Mouse (Mus musculus) limb, embryonic 12.5 days (tissue): ENCODE results near the gene Wdfy1. TPM values are rescaled to one million over a fixed set of nuclear protein-coding genes. Genes with fewer than 3 reads are reported as not detected.
A peak's percentile ranks its signal among the peaks of the same experiment; 100 is the strongest.

Experiments
- ATAC-seq: fragments of 200-750 bp; cut with Nextera tagmentation; 2 replicates; pipeline ENCODE4 v1.8.0; 2017; ENCODE audit warnings: low read depth, moderate TSS enrichment; ENCODE audit not compliant: insufficient number of reproducible peaks, insufficient read depth, low FRiP score, low TSS enrichment
- H3K27ac ChIP-seq: fragments of 300-500 bp; sonication (generic); 2 replicates; pipeline ENCODE4 v1.5.1; 2016; ENCODE audit warnings: mild to moderate bottlenecking, moderate library complexity
- H3K27me3 ChIP-seq: fragments of 300-500 bp; sonication (generic); 2 replicates; pipeline ENCODE4 v1.6.1; 2016; ENCODE audit warnings: mild to moderate bottlenecking, moderate library complexity
- H3K36me3 ChIP-seq: fragments of 300-500 bp; sonication (generic); 2 replicates; pipeline ENCODE4 v1.6.1; 2016; ENCODE audit warnings: mild to moderate bottlenecking, moderate library complexity
- H3K4me1 ChIP-seq: fragments of 300-500 bp; sonication (generic); replicated peaks from 2 replicates; pipeline ENCODE4 v1.6.1; 2016
- H3K4me2 ChIP-seq: fragments of 300-500 bp; sonication (generic); 2 replicates; pipeline ENCODE4 v1.6.1; 2016; ENCODE audit warnings: mild to moderate bottlenecking, moderate library complexity
- H3K4me3 ChIP-seq: fragments of 300-500 bp; sonication (generic); replicated peaks from 2 replicates; pipeline ENCODE4 v1.5.1; 2016; ENCODE audit warnings: mild to moderate bottlenecking
- H3K9ac ChIP-seq: fragments of 300-500 bp; sonication (generic); replicated peaks from 2 replicates; pipeline ENCODE4 v1.6.1; 2016; ENCODE audit warnings: mild to moderate bottlenecking, moderate library complexity
- H3K9me3 ChIP-seq: fragments of 300-500 bp; sonication (generic); 2 replicates; pipeline ENCODE4 v1.6.1; 2016; ENCODE audit warnings: mild to moderate bottlenecking, moderate library complexity
- WGBS: fragments of 180-500 bp; shearing (Covaris S2); methylation state at CpG from one replicate; pipeline ENCODE4 v1.1.7; 2016; 5-methylcytosine and 5-hydroxymethylcytosine counted together
- polyA plus RNA-seq: library from polyadenylated mRNA; unstranded; fragments of >200 nt; fragmentation: Nextera tagmentation; extraction: Ambion mirVana; gene quantifications from 2 replicates; pipeline ENCODE4 v1.2.1, GENCODE M21; 2016

Wdfy1 gene
- polyA plus RNA-seq, 1 experiment from 2014 or later, result 28.8 TPM

DNA sequence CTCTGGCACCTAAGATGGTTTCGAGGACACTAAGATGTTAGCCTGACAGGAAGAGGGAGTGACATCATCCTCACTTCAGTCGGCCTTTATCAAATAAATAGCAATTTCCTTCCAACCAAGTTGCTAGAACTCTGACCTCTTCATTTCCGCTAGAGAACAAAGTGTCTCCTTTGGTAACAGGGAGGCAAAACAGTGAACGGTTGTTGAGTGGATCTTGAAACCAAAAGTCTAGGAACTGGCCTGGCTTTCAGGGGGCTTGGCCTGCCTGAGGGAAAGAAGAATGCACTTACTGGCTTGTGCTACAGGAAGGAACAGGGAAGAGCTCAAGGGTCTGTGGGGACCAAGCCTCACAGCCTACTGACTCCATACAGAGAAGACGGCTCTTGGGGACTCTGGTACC is 24.8 kb downstream of the Wdfy1 start:
- Histone ChIP-seq H3K27me3 (no peaks in the 10 kb centered on the region), H3K27ac (no peak overlapping the region), H3K9me3 (no peaks in the 10 kb centered on the region), H3K36me3 (no peaks in the 10 kb centered on the region), H3K4me1 (no peaks in the 10 kb centered on the region), H3K4me3 (no peak overlapping the region), H3K4me2 (no peak overlapping the region), H3K9ac (no peak overlapping the region)
- WGBS, result 82% methylated on average over 5 of the region's 5 CpGs
- ATAC-seq, result no peak

DNA sequence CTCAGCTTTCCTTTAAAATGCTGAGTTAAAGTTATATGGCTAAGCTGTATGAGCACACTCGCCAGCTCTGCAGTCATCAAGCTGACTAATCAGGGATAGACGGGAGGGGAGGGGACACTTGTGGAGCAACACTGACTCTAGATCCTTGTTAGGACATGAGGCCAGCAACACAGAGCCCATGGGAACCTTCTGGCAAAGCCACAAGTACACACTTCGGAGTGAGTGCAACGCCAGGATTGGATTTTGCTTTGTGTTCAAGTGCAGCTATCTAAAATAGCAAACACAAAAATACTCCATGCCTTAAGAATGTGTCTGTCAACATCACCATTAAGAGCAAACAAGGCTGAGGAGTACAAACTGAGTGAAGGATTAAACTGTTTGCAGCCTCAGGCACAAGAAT is 29.9 kb downstream of the Wdfy1 start:
- Histone ChIP-seq H3K4me1 (0 out of 2 replicates have a peak, but pooled peaks cover 2% of the 10 kb centered on the region), H3K4me3 (no peak overlapping the region), H3K36me3 (no peaks in the 10 kb centered on the region), H3K9me3 (no peaks in the 10 kb centered on the region), H3K27me3 (no peaks in the 10 kb centered on the region), H3K9ac (no peak overlapping the region), H3K27ac (no peak overlapping the region), H3K4me2 (no peak overlapping the region)
- 91% methylated on average over 4 of the region's 4 CpGs for WGBS
- no peak for ATAC-seq

DNA sequence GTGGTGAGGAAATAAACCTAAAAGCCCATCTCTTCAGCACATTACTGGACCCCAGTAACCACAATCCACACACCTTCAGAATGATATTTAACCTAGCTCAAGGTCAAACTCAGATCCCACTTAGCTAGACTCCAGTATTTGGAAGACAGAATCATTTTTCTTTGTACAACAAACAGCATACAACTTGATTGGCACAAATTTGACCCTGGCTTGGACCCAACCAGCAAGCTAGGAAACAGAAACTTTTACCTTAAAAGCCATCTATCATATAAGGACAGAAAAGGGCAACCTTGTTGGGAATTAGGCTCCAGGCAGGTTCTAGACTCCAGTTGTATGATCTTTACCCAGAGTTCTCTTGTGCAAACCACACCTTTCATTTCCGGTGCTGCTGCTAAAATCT is 32.6 kb downstream of the Wdfy1 start:
- H3K27ac ChIP-seq, result no peak overlapping the region
- no peak for ATAC-seq
- WGBS, result 96% methylated on average over 1 of the region's 1 CpGs
- H3K9ac ChIP-seq, result no peak overlapping the region
- H3K4me3 ChIP-seq, result no peak overlapping the region
- no peaks in the 10 kb centered on the region for H3K36me3 ChIP-seq
- H3K27me3 ChIP-seq, result no peaks in the 10 kb centered on the region
- no peak overlapping the region for H3K4me2 ChIP-seq
- no peaks in the 10 kb centered on the region for H3K9me3 ChIP-seq
- H3K4me1 ChIP-seq, result 0 out of 2 replicates have a peak, but pooled peaks cover 3% of the 10 kb centered on the region

DNA sequence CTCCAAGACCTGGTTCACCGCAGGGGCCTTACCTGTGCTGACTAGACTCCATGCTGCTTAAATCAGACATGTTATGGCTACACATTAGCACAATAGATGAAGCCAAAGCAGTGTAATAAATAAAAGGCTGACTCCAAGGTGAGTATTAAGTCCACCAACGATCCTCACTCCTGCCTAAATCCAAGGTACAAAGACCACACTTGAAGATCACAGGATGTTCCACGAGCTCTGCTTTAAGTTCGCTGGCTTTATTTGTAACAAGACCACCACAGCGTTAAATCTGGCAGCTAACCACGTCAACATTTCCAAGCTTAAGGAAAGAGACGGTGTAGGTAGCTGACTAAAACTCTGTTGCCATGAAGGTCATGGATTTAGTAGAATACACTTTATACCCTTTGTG is 33.0 kb downstream of the Wdfy1 start:
- Histone ChIP-seq H3K9ac (no peak overlapping the region), H3K9me3 (no peaks in the 10 kb centered on the region), H3K27ac (no peak overlapping the region), H3K4me3 (no peak overlapping the region), H3K4me2 (no peak overlapping the region), H3K27me3 (no peaks in the 10 kb centered on the region), H3K4me1 (0 out of 2 replicates have a peak, but pooled peaks cover 3% of the 10 kb centered on the region), H3K36me3 (0 out of 2 replicates have a peak, but pooled peaks cover 2% of the 10 kb centered on the region)
- no peak for ATAC-seq
- 88% methylated on average over 7 of the region's 7 CpGs for WGBS

DNA sequence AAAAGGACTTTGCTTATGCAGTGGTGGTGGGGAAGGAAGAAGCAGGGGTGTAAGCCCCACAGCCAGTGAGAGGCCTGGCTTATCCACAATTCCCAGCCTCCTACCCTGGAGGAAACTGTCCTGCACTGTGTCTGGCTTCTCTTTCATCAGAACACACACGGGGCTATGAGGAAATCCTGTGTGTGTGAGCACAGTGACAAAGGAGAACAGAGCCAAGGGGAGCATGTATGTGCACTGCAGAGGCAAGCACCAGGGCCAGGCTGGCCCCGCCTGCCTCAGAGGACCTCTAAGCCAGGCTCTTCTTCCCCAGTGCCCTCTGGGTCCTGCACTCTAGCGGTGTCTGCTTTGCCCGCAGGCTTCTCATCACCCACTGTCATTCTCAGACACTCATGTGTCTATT is 34.9 kb downstream of the Wdfy1 start:
- WGBS, result 75% methylated on average over 4 of the region's 4 CpGs
- H3K27me3 ChIP-seq, result no peaks in the 10 kb centered on the region
- no peak overlapping the region for H3K27ac ChIP-seq
- no peaks in the 10 kb centered on the region for H3K9me3 ChIP-seq
- 0 out of 2 replicates have a peak, but pooled peaks cover 3% of the 10 kb centered on the region for H3K36me3 ChIP-seq
- no peak overlapping the region for H3K4me3 ChIP-seq
- H3K4me1 ChIP-seq, result 0 out of 2 replicates have a peak, but pooled peaks cover 3% of the 10 kb centered on the region
- no peak overlapping the region for H3K9ac ChIP-seq
- no peak for ATAC-seq
- H3K4me2 ChIP-seq, result no peak overlapping the region

DNA sequence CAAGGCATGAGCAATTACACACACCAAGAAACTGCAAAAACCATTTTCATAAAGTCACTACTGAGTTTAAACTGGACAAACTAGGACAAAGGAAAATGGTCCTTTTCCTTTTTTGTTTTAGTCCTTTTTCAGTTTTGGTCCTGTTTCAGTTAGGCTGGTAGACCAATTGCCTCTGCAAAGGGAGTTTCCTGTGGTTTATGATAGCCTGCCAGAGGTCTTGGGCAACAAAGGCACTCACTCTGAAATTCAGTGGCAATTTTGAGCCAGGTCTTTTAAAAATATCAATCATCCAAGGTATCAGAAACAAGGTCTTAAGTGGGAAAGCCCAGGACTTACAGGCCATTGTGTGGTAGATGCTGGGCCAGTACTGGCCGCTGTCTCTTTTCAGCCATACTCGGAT is 36.2 kb downstream of the Wdfy1 start:
- 0 out of 2 replicates have a peak, but pooled peaks cover 3% of the 10 kb centered on the region for H3K36me3 ChIP-seq
- H3K4me3 ChIP-seq, result no peak overlapping the region
- WGBS, result 83% methylated on average over 2 of the region's 2 CpGs
- no peak overlapping the region for H3K9ac ChIP-seq
- H3K4me1 ChIP-seq, result 0 out of 2 replicates have a peak, but pooled peaks cover 3% of the 10 kb centered on the region
- no peaks in the 10 kb centered on the region for H3K9me3 ChIP-seq
- no peaks in the 10 kb centered on the region for H3K27me3 ChIP-seq
- H3K4me2 ChIP-seq, result no peak overlapping the region
- H3K27ac ChIP-seq, result no peak overlapping the region
- ATAC-seq, result no peak

DNA sequence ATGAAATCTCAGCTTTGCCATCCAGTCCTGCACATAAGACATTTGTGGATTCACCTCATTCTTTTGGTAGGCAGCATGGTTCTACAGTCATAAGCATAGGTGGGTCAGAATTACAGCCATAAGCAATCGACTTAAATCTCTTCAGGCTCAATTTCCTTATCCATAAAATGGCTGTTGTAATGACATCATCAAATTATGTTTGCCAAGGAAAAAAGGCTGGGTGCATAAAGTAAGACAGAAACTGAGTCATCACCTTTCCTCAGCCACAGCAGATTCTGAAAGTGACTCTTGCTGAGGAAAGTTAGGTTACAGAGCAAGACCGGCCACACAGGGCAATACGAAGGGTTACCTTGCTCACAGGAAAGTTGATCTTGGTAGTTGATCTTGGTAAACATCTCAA is 39.5 kb downstream of the Wdfy1 start:
- Histone ChIP-seq H3K4me2 (no peak overlapping the region), H3K36me3 (0 out of 2 replicates have a peak, but pooled peaks cover 3% of the 10 kb centered on the region), H3K9me3 (no peaks in the 10 kb centered on the region), H3K4me3 (no peak overlapping the region), H3K27ac (no peak overlapping the region), H3K4me1 (0 out of 2 replicates have a peak, but pooled peaks cover 3% of the 10 kb centered on the region), H3K27me3 (no peaks in the 10 kb centered on the region), H3K9ac (no peak overlapping the region)
- no peak for ATAC-seq
- 87% methylated on average over 3 of the region's 3 CpGs for WGBS

DNA sequence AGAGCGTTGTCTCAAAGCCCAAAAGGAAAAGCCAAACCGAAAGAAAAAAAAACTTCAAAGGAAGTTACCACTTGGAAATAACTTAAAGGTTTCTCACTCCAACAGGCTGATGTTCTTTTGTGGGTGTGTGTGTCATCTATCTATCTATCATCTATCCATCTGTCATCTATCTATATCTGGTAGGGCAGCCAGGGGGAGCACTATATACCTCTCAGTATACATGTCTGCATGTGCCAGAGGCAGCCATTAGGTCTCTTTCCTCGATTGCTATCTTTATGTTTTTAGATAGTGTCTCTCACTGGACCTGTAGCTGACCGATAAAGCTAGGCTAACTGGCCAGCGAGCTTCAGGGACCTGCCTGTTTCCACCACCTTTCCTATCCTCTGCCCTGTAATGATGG is 41.1 kb downstream of the Wdfy1 start:
- Histone ChIP-seq H3K4me1 (peaks cover 8% of the 10 kb centered on the region), H3K36me3 (0 out of 2 replicates have a peak, but pooled peaks cover 3% of the 10 kb centered on the region), H3K27me3 (no peaks in the 10 kb centered on the region), H3K27ac (no peak overlapping the region), H3K9ac (no peak overlapping the region), H3K9me3 (no peaks in the 10 kb centered on the region), H3K4me3 (no peak overlapping the region), H3K4me2 (no peak overlapping the region)
- ATAC-seq, result no peak
- WGBS, result 89% methylated on average over 5 of the region's 5 CpGs

DNA sequence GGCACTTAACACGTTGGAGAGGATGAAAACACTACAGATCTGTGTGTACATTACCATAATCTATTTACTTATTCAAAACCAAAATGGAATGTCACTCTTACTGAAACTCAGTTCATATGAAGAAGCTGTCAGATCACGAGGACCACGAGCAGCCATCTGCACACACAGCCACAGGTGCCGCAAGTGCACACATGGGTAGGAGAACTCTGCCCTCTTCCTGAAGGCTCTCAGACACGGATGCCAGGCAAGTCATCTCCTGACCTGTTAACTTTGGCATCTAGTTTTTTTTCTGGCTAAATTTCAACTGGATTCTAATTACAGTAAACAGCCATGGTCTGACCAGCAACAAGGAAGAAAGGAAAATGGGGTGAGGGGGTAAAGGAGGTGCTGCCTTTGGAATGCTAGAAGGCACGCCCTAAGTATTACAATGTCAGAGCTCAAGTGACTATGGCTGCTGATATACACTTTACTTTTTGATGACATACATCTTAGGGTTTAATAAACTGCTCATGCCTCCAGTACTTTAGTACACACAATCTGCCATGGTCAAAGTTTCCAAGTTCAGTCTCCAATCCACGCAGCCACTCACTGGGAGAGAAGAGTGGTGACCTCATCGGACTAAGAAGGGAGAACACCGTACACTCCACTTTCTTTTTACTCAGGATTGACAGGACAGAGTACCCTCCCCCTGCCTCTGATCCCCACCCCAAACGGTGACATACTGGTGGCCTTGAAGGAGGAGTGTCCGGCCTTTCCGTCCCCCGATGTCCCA is 61.6 kb downstream of the Wdfy1 start:
- WGBS, result 89% methylated on average over 13 of the region's 13 CpGs
- H3K4me3 ChIP-seq, result no peak overlapping the region
- H3K9me3 ChIP-seq, result no peaks in the 10 kb centered on the region
- no peaks in the 10 kb centered on the region for H3K4me1 ChIP-seq
- no peak overlapping the region for H3K9ac ChIP-seq
- peaks cover 22% of the 10 kb centered on the region; the same call in 1 of the 2 replicates for H3K36me3 ChIP-seq
- H3K4me2 ChIP-seq, result no peak overlapping the region
- no peaks in the 10 kb centered on the region for H3K27me3 ChIP-seq
- no peak overlapping the region for H3K27ac ChIP-seq
- ATAC-seq, result no peak

DNA sequence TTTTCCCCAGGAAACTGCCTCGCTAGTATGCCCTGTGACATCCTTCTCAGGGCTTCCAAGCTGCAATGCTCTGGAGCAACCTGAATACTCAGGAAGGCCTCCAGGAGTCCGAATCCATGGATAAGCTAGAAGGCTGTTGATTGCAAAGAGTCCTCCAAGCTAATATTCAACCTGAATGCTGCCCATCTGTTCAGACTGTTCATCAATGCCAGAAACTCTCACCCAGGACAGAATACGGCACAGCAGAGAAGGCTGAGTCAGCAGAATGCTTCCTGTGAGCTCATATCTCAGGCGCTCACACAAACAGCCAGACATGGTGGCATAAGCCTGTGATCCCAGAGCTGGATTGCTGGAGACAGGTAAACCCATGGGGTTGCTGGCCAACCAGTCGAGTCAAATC is 62.9 kb downstream of the Wdfy1 start:
- no peak for ATAC-seq
- Histone ChIP-seq H3K4me2 (no peak overlapping the region), H3K4me1 (no peaks in the 10 kb centered on the region), H3K36me3 (peaks cover 23% of the 10 kb centered on the region; the same call in 1 of the 2 replicates), H3K9ac (no peak overlapping the region), H3K27me3 (no peaks in the 10 kb centered on the region), H3K4me3 (no peak overlapping the region), H3K27ac (no peak overlapping the region), H3K9me3 (no peaks in the 10 kb centered on the region)
- 83% methylated on average over 5 of the region's 5 CpGs for WGBS

DNA sequence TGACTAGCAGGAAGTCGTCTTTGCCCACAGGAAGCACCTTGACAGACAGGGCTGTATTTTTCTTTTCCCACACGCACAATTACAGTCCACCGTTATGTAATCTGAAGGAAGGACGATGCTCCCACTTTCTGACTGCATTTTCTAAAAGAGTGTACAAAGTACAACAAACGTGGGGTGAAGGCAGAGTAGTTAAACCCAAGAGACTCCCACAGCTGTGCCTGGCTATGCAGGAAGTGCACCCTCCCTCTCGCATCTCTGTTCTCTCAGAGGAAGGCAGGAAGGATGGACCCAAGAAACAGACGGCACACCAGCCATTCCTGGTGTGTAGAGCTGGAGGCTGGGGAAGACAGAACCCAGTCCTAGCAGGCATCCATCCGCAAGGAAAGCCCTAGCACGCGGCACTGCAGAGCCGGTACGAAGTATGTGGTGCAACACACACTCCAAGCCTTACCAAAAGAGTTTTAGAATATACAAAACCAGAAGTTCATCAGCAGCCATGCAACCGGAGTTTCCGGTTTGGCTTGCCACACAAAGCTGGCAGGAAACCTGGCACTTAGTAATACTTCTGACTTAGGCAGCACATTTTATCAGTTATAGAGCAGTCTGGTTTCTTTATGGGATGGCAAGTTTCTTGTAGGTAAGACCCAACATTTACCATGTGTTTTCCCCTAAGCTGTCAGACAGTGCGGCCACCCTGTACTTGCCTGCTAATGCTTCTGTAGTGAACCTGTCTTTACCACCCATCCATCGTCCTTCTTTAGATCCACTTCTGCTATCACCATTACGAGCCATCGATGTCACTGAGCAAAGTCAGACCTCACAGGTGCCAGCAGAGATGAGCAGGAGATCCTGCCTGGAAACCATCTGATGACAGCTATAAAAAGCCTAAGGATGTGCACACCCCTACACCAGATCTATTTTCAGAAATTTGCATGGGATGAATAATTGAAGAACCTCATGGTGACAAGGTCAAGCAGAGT is 64.5 kb downstream of the Wdfy1 start:
- H3K9ac ChIP-seq, result no peak overlapping the region

More for the DNA sequence above, 64.5 kb downstream of the Wdfy1 start:
- WGBS, result 82% methylated on average over 18 of the region's 18 CpGs
- Histone ChIP-seq H3K27ac (0 out of 2 replicates have a peak overlapping the region, but pooled peaks have one; percentile 31), H3K4me3 (no peak overlapping the region), H3K4me2 (no peak overlapping the region), H3K27me3 (no peaks in the 10 kb centered on the region), H3K9me3 (no peaks in the 10 kb centered on the region), H3K36me3 (peaks cover 33% of the 10 kb centered on the region; the same call in 1 of the 2 replicates), H3K4me1 (no peaks in the 10 kb centered on the region)
- no peak for ATAC-seq
